Mouse (Mus musculus) MEL (cell line): Measurements from ENCODE around the gene Apbb2.

Source experiments
- CTCF ChIP-seq, 3 experiments: IDR thresholded peaks in 2 of 3; conservative IDR thresholded peaks in 1 of 3; 2 replicates each; pipeline ENCODE4 v1.5.1; 2011 to 2012; ENCODE audit warnings: low read length in 3 of 3, low read depth in 2 of 3, mild to moderate bottlenecking in 2 of 3, improper control_type of control experiment in 1 of 3, inconsistent platforms in 1 of 3, mixed read lengths in 1 of 3, moderate library complexity in 1 of 3; ENCODE audit not compliant: control insufficient read depth in 1 of 3, insufficient read depth in 1 of 3, poor library complexity in 1 of 3, severe bottlenecking in 1 of 3
- ELF1 ChIP-seq: IDR thresholded peaks from 2 replicates; pipeline ENCODE4 v1.6.1; 2014; ENCODE audit warnings: low read depth, mild to moderate bottlenecking, inconsistent platforms, low read length, improper control_type of control experiment, moderate library complexity
- EP300 ChIP-seq, 2 experiments: IDR thresholded peaks; 2 replicates each; pipeline ENCODE4 v1.6.1; 2011; ENCODE audit warnings: improper control_type of control experiment in 2 of 2, low read length in 2 of 2, low read depth in 1 of 2, mild to moderate bottlenecking in 1 of 2
- HCFC1 ChIP-seq: IDR thresholded peaks from 2 replicates; pipeline ENCODE4 v1.6.1; 2012; ENCODE audit warnings: low read depth, mild to moderate bottlenecking, inconsistent platforms, low read length, improper control_type of control experiment, moderate library complexity
- KAT2A ChIP-seq: conservative IDR thresholded peaks from 2 replicates; pipeline ENCODE4 v1.6.1; 2012; ENCODE audit warnings: low read depth, low read length, improper control_type of control experiment, inconsistent platforms
- MAFK ChIP-seq: IDR thresholded peaks from 2 replicates; pipeline ENCODE4 v1.6.1; 2011; ENCODE audit warnings: low read depth, mild to moderate bottlenecking, low read length, improper control_type of control experiment, borderline replicate concordance
- MAX ChIP-seq: IDR thresholded peaks from 2 replicates; pipeline ENCODE4 v1.6.1; 2011; ENCODE audit warnings: low read length, improper control_type of control experiment
- MYC ChIP-seq: IDR thresholded peaks from 2 replicates; pipeline ENCODE4 v1.6.1; 2011; ENCODE audit warnings: low read depth, mild to moderate bottlenecking, low read length, improper control_type of control experiment, moderate library complexity
- POLR2A ChIP-seq, 2 experiments: IDR thresholded peaks; 2 replicates each; pipeline ENCODE4 v1.6.1; 2011 to 2012; ENCODE audit warnings: low read length in 2 of 2, mild to moderate bottlenecking in 2 of 2, control low read depth in 1 of 2, improper control_type of control experiment in 1 of 2, low read depth in 1 of 2, moderate library complexity in 1 of 2; ENCODE audit not compliant: control insufficient read depth in 1 of 2, insufficient read depth in 1 of 2, poor library complexity in 1 of 2
- POLR2AphosphoS2 ChIP-seq: IDR thresholded peaks from 2 replicates; pipeline ENCODE4 v1.6.1; 2011; ENCODE audit warnings: low read length, improper control_type of control experiment
- TAL1 ChIP-seq: IDR thresholded peaks from 2 replicates; pipeline ENCODE4 v1.6.1; 2012; ENCODE audit warnings: mild to moderate bottlenecking, inconsistent platforms, low read length, moderate library complexity, mixed read lengths
- USF1 ChIP-seq: IDR thresholded peaks from 2 replicates; pipeline ENCODE4 v1.6.1; 2014; ENCODE audit warnings: low read depth, mild to moderate bottlenecking, inconsistent platforms, low read length, improper control_type of control experiment, moderate library complexity
- ZKSCAN1 ChIP-seq: IDR thresholded peaks from 2 replicates; pipeline ENCODE4 v1.6.1; 2012; ENCODE audit warnings: low read depth, mild to moderate bottlenecking, inconsistent platforms, low read length, improper control_type of control experiment, moderate library complexity
- ZMIZ1 ChIP-seq: IDR thresholded peaks from 2 replicates; pipeline ENCODE4 v1.6.1; 2012; ENCODE audit warnings: low read depth, mild to moderate bottlenecking, inconsistent platforms, low read length, improper control_type of control experiment, moderate library complexity

GRCm38 (mm10) chr5:66486028-66486427 lies 132.6 kb downstream of the Apbb2 start:
- no peak for TF ChIP-seq CTCF (IDR thresholded peaks at IDR 0.05 in 2 of 3, conservative IDR thresholded peaks at IDR 0.05 in 1 of 3; ENCODE audit: control insufficient read depth in 1 of 3, insufficient read depth in 1 of 3, low read depth in 2 of 3, low read length in 3 of 3, poor library complexity in 1 of 3, severe bottlenecking in 1 of 3)
- no peak for TF ChIP-seq ELF1
- TF ChIP-seq EP300 (IDR thresholded peaks at IDR 0.05; ENCODE audit: low read depth in 1 of 2, low read length in 2 of 2): no peak
- TF ChIP-seq ZKSCAN1: no peak
- no peak for TF ChIP-seq MAX
- TF ChIP-seq KAT2A: no peak
- TF ChIP-seq MYC: no peak
- no peak for TF ChIP-seq POLR2A (IDR thresholded peaks at IDR 0.05; ENCODE audit: control insufficient read depth in 1 of 2, insufficient read depth in 1 of 2, low read depth in 1 of 2, low read length in 2 of 2, poor library complexity in 1 of 2)
- no peak for TF ChIP-seq POLR2AphosphoS2
- TF ChIP-seq TAL1: no peak
- no peak for TF ChIP-seq USF1
- no peak for TF ChIP-seq MAFK
- no peak for TF ChIP-seq ZMIZ1
- TF ChIP-seq HCFC1: no peak
